Mouse (Mus musculus) embryonic fibroblast, embryonic 13.5 days (primary cell): ENCODE results near the gene Nt5c.
"Not testable (repeated sequence)": the region's sequence is repeated elsewhere in the genome, so short reads cannot be mapped to it uniquely, and the experiment has no call there.

ENCODE experiments used
- CTCF ChIP-seq: IDR thresholded peaks from 2 replicates; pipeline ENCODE4 v1.5.1; 2011; ENCODE audit warnings: mild to moderate bottlenecking, control low read depth, low read length, moderate library complexity, borderline replicate concordance; ENCODE audit not compliant: insufficient read depth
- POLR2A ChIP-seq: IDR thresholded peaks from 2 replicates; pipeline ENCODE4 v1.6.1; 2011; ENCODE audit warnings: low read depth, mild to moderate bottlenecking, control low read depth, low read length, moderate library complexity

GRCm38 (mm10) chr11:115496559-115496958 lies 4.9 kb upstream of the Nt5c start:
- TF ChIP-seq CTCF, POLR2A: not testable (repeated sequence)
